7 mouse cellular contexts compared by ENCODE assay signal in the genomic region with DNA sequence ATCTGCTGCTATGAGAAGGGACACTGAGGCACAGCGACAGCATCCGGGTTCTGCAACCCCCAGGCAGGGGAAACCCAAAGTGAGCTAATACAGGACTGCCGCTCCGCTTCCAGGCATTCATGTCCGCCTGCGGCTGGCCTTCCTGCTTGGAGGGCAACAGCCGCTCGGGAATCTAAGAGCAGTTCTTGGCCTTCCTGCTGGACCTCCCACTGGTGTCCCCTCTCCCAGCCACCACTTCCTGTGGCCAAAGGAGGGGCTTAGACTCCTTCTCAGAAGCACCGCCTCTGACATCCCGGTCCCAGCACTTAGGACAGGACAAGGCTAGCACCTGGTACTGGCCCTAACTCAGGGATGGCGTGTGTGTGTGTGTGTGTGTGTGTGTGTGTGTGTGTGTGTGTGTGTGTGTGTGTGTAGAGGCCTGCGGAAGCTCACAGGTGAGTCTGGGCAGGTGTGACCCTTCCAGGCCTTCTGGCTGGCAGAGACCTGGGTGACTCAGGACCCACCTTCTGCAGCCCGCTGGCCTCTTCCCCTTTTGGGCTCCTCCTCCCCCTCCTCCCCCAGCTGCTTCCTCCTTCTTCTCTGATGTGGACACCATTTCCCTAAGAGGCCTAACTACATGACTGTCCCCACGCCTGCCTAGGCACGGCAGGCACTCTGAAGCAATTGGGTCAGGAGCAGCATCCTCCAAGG. TPM values are rescaled to one million over a fixed set of nuclear protein-coding genes. Genes with fewer than 3 reads are reported as not detected.
DNase-seq lines count a peak whose midpoint lies in the region; ATAC-seq and TF ChIP-seq lines count a peak whose summit lies in the region.

No protein-coding gene starts in this region.

- peak; percentile 41 for DNase-seq in urinary bladder, postnatal 14 days (ENCODE audit: low spot score)
- DNase-seq in urinary bladder, adult 2 months (ENCODE audit: low spot score), result no peak
- DNase-seq in heart, adult 2 months, result peak; percentile 77 to 82
- DNase-seq in kidney, adult 18-20 months, result peak; percentile 55
- peak; percentile 89 for DNase-seq in splenic B cell, adult 2 months (ENCODE audit: low read depth, low spot score)
- no peak for DNase-seq in urinary bladder, adult 18-20 months (ENCODE audit: low spot score in 2 of 2)

- no peaks in the 10 kb centered on the region for H3K27me3 ChIP-seq in heart, adult 2 months (ENCODE audit: control insufficient read depth, insufficient read depth, low read length)
- no peaks in the 10 kb centered on the region for H3K27me3 ChIP-seq in lung, embryonic 15.5 days
- no peaks in the 10 kb centered on the region for H3K27me3 ChIP-seq in splenic B cell, adult 2 months (ENCODE audit: control insufficient read depth, insufficient read depth, low read length, poor library complexity, severe bottlenecking)

- H3K36me3 ChIP-seq in heart, adult 2 months (ENCODE audit: control insufficient read depth, insufficient read depth, low read length), result peaks cover 9% of the 10 kb centered on the region
- peaks cover 21% of the 10 kb centered on the region for H3K36me3 ChIP-seq in lung, embryonic 15.5 days
- H3K36me3 ChIP-seq in splenic B cell, adult 2 months (ENCODE audit: control insufficient read depth, insufficient read depth, low read length, poor library complexity, severe bottlenecking), result peaks cover 5% of the 10 kb centered on the region

- H3K9ac ChIP-seq in heart, adult 2 months (ENCODE audit: low read depth, low read length), result peak overlapping the region; percentile 31
- H3K9ac ChIP-seq in lung, embryonic 15.5 days, result no peak overlapping the region

- TF ChIP-seq CTCF in heart, adult 2 months (IDR thresholded peaks at IDR 0.05), result no peak

- peaks cover 54% of the 10 kb centered on the region for H3K4me1 ChIP-seq in heart, adult 2 months (ENCODE audit: control insufficient read depth, insufficient read depth, low read length)
- H3K4me1 ChIP-seq in lung, embryonic 15.5 days, result peaks cover 89% of the 10 kb centered on the region

- no peaks in the 10 kb centered on the region for H3K9me3 ChIP-seq in lung, embryonic 15.5 days

- peak overlapping the region; percentile 45 for H3K4me2 ChIP-seq in lung, embryonic 15.5 days

- H3K79me2 ChIP-seq in heart, adult 2 months (replicated peaks; ENCODE audit: control insufficient read depth, insufficient read depth, low read length), result peaks cover 6% of the 10 kb centered on the region

- ATAC-seq in lung, embryonic 15.5 days (ENCODE audit: borderline replicate concordance, extremely low read depth, low FRiP score, low TSS enrichment), result no peak

- peak overlapping the region; percentile 97 for H3K27ac ChIP-seq in heart, adult 2 months
- H3K27ac ChIP-seq in lung, embryonic 15.5 days, result peak overlapping the region; percentile 90

- H3K4me3 ChIP-seq in heart, adult 2 months, result peak overlapping the region; percentile 35
- H3K4me3 ChIP-seq in lung, embryonic 15.5 days, result no peak overlapping the region

- intact Hi-C loops in heart, adult 2 months (cut with DNase I), result no loop called here

- WGBS in heart, adult 2 months, result 35% methylated on average over 15 of the region's 15 CpGs
- WGBS in lung, embryonic 15.5 days, result 38% methylated on average over 13 of the region's 15 CpGs

- TF ChIP-seq EP300 in heart, adult 2 months (IDR thresholded peaks at IDR 0.05; ENCODE audit: insufficient read depth, low read depth, low read length), result 0 out of 2 replicates have a peak, but pooled peaks have one; percentile 62

- 0 out of 2 replicates have a peak, but pooled peaks have one; percentile 31 for TF ChIP-seq POLR2A in heart, adult 2 months (IDR thresholded peaks at IDR 0.05; ENCODE audit: insufficient read depth, low read depth, low read length)

RNA-seq across cellular contexts. Expression of gene Gnai2, which starts 6.3 kb away (rescaled TPM):
- 449 and 465 TPM in 2 replicates for polyA plus RNA-seq in urinary bladder, adult 2 months (2012; rRNA removed)
- 100 to 1,000 TPM; 243 to 250 TPM for total RNA-seq in heart, adult 2 months (2021)
- 311 and 386 TPM in 2 replicates for polyA plus RNA-seq in heart, adult 2 months (2012; rRNA removed)
- 469 and 478 TPM in 2 replicates for polyA plus RNA-seq in lung, embryonic 15.5 days (2015; fragmentation: Nextera tagmentation; extraction: Ambion mirVana)

RNA-seq across cellular contexts. Expression of gene Sema3b, which starts 19.8 kb away (rescaled TPM):
- 57.1 and 71.0 TPM in 2 replicates for polyA plus RNA-seq in urinary bladder, adult 2 months (2012; rRNA removed)
- 10 to 100 TPM; 19.9 to 24.2 TPM for total RNA-seq in heart, adult 2 months (2021)
- polyA plus RNA-seq in heart, adult 2 months (2012; rRNA removed), result 33.7 and 39.1 TPM in 2 replicates
- polyA plus RNA-seq in lung, embryonic 15.5 days (2015; fragmentation: Nextera tagmentation; extraction: Ambion mirVana), result 8.2 and 9.1 TPM in 2 replicates

RNA-seq across cellular contexts. Expression of gene Slc38a3, which starts 40.5 kb away (rescaled TPM):
- polyA plus RNA-seq in urinary bladder, adult 2 months (2012; rRNA removed), result 0.44 and 0.45 TPM in 2 replicates
- 10 to 100 TPM; 71.5 to 88.3 TPM for total RNA-seq in heart, adult 2 months (2021)
- 162 and 314 TPM in 2 replicates for polyA plus RNA-seq in heart, adult 2 months (2012; rRNA removed)
- polyA plus RNA-seq in lung, embryonic 15.5 days (2015; fragmentation: Nextera tagmentation; extraction: Ambion mirVana), result 3.9 and 4.1 TPM in 2 replicates

RNA-seq across cellular contexts. Expression of gene Ifrd2, which starts 41.4 kb away (rescaled TPM):
- 31.3 and 36.0 TPM in 2 replicates for polyA plus RNA-seq in urinary bladder, adult 2 months (2012; rRNA removed)
- 10 to 100 TPM; 39.9 to 51.4 TPM for total RNA-seq in heart, adult 2 months (2021)
- 43.7 and 54.5 TPM in 2 replicates for polyA plus RNA-seq in heart, adult 2 months (2012; rRNA removed)
- polyA plus RNA-seq in lung, embryonic 15.5 days (2015; fragmentation: Nextera tagmentation; extraction: Ambion mirVana), result 40.0 and 44.2 TPM in 2 replicates

RNA-seq across cellular contexts. Expression of gene Hyal3, which starts 48.2 kb away (rescaled TPM):
- 0.50 and 0.52 TPM in 2 replicates for polyA plus RNA-seq in urinary bladder, adult 2 months (2012; rRNA removed)
- total RNA-seq in heart, adult 2 months (2021), result under 1 TPM; 0.29 to 0.34 TPM
- 0.26 and 0.31 TPM in 2 replicates for polyA plus RNA-seq in heart, adult 2 months (2012; rRNA removed)
- 0.99 and 1.4 TPM in 2 replicates for polyA plus RNA-seq in lung, embryonic 15.5 days (2015; fragmentation: Nextera tagmentation; extraction: Ambion mirVana)

Comparison
In these comparisons a context has a peak if more than half of its experiments do, and no peak if none do; other contexts are left out.
1. DNase-seq: peak in urinary bladder, postnatal 14 days (single experiment), heart, adult 2 months (2 of 2), kidney, adult 18-20 months (single experiment) and splenic B cell, adult 2 months (single experiment); none in urinary bladder, adult 2 months (single experiment) and urinary bladder, adult 18-20 months (0 of 2).
2. RNA of gene Slc38a3, which starts 40.5 kb away (polyA plus RNA-seq): 162 to 314 TPM in heart, adult 2 months; 3.9 to 4.1 TPM in lung, embryonic 15.5 days and 0.44 to 0.45 TPM in urinary bladder, adult 2 months; every median in the first group is over 10 times any median in the second.